Mouse (Mus musculus) telencephalon, adult 2 months (tissue): ENCODE results near the gene Ptprm.

Experiments
- DNase-seq: peaks from one replicate; pipeline ENCODE4 v3.0.0-alpha.2; 2011; ENCODE audit warnings: low read depth, low spot score

The Ptprm gene

DNA sequence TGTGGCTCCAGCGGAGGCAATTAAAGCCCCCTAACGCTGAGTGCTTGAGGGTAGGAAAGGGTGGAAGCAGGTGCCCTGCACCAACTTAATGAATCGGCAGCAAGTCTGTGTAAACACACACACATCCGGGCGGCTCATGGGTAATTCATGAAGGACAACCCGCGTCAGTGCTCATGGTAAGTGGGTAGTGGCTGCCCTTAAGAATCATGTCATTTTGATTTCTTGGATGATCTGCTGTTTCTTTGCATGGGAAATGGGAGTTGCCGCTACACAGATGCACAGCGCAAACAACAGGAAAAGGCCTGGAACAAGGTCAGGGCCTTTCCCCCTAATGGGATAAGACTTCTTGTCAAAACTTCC is 633.3 kb downstream of the Ptprm start:
- no peak for DNase-seq

DNA sequence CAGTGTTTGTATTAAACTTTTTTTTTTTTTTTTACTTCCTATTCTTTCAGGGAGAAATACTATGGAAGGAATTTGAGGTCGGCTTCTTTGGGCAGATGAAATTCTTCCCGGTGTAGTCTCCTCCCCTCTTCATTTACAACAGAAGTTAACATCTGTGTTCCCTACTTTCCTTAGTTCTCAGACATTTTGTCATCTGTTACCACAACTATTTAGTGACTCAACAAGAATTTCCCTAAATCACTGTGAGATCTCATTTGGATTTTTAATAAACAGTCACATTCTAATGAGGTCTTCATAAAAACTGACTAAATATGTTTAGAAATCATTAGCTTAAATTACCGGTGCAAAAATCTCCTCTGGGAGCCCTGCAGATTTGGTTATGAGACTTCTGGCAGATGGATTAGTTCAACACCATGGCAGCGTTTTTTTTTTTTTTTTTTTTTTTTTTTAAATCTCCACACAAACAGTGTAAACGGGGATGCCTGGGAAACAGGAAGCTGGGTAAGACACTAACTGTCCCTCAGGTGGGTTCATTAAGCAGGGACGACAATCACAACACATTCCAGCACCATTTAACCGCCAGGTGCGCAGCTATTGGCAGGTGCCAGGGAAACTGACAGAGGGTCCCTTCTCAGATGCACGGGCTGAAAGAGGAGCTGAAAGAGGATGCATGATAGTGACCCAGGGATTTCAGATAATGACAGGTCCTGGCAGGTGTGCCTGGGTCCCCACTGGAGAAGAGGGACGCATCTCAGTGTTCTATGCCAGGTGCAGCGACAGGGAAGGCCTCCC is 633.9 kb downstream of the Ptprm start:
- DNase-seq: no peak

DNA sequence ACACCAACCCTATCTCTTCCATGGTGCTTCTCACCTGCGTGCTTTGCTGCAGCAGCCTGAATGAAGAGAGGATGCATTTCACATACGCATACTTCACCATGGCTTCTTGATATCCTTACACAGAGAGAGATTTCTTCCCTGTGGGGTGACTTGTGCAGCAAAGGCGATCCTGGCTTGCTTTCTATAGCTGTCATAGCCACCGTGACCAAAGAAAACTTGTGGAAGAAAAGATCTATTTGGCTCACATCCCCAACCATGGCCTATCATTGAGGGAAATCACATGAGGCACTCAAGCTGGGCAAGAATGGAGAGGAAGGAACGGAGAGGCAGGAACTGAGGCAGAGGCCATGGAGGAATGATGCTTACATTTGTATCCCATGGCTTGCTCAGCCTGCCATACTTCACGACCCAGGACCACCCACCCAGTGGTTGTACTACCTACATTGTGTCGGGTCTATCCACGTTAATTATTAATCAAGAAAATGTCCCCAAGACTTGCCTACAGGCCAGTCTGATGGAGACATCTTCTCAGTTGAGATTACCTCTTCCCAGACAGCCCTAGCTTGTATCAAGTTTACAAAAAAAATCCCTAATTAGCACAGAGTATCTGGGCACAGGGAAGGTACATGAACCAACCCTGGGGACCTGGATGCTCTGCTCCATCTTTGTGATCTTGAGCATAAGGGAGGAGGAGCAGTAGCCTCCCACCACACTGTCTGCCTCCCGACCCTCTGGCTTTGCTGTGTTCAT is 641.6 kb downstream of the Ptprm start:
- no peak for DNase-seq

DNA sequence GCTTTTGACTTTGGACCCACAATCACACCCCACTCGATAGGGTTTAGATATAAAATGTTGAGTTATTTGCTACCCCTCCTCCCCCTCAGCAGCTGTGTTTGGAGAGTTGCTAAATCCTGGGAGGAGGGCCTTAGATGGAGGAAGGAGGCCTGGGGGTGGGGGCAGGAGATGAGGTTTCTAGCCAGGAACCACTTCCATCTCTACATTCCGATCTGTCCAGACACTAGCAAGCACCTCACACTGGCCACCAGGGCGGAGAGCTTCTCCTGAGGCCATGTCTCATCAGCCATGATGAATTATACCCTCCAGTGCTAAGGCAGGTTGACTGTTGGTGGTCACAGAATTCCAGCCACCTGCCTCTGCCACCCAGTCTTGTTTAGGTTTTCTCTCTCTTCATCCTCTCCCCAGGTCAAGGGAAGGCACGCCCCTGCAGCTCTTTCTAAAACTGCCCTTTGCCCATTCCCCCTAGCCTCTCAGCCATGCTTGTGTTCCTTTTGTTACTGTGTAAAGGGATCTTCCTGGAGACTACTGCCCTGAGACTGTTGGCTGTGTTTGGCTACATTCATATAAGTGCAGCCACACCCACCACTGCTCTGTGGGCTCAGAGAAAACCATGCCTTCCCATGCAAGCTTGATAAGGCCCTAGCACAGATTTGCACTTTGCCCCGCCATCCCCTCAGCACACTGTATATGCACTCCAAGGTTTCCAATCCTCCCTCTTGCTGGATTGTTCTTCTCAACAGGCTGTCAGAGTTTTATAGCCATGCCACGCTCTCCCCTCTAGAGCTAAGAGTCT is 642.8 kb downstream of the Ptprm start:
- DNase-seq: no peak

DNA sequence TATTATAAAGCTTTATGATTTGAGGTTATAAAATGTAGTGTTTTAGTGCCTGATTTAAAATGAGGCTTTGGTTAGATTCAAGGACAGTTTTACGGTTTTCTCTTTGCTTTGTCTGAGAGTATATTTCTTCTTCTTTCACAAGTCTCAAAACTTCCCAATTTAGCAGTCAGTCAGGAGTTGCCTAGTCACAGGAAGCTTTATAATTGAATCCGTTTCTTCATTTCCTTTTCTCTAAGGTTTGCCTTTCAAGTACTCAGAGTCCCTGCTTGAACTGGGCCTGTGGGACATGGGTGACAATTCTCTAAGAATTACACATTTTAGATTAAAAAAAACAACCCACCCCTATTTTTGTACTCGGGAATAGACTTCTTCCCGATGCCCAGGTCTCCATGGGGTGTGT is 643.7 kb downstream of the Ptprm start:
- no peak for DNase-seq

GRCm38 (mm10) chr17:66708748-66709147 is 645.5 kb downstream of the Ptprm start:
- no peak for DNase-seq

- no peak for DNase-seq
Observed at GRCm38 (mm10) chr17:66707684-66708083, 646.6 kb downstream of the Ptprm start.

DNA sequence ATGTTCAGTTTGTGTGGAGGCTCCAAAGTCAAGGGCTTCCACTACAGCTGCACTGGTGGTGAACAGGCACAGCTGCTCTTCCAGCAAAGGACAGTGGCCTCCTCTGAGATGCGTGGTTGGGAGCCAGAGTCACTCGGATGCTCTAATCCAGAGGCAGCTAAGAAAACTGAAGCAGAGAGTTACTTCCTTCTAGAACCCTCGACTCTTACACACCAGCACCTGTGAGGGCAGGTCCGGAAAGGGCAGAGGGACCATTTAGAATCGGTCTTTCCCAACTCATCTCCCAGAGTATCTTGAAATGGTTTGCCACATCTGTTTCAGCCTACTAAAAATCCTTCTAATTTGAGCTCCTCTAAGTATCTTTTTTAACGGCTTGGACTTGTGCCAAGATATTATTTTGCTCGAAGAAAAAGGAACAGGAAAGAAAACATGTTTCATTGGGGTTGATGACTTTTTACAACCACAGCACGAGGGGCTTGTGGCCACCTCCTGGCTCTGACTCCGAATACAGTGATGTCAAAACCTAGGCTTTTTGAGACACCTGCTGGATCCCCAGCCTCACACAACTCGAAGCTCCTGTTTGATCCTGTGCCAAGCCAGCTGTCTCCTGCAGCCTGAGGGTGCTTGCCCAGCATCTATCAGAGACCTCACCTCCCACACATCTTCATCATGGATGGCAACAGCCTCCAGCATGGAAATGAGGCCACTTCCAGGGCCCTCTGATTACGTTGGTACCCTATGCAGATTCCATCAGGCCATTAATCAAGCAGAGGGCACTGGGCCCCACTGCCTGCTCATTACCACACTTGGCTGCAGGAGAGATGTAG is 652.7 kb downstream of the Ptprm start:
- DNase-seq: no peak

DNA sequence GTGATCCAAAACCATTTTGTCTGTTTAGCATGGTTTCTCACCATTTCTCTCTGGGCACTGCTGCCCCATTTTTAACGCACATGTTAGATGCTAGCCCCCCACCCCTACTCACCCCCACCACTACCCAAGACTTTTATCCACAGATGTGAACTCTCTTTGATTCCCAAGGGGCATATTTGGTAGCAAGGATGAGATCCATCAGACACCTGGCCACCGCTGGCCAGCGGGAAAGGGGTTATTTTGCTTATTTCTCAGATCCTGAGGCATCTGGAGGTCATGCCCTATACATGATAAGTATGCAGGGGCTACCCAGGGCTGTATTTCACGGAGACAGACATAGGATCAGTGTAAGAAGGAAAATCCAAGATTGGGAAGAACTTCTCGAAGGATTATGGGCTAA is 654.4 kb downstream of the Ptprm start:
- no peak for DNase-seq

GRCm38 (mm10) chr17:66697650-66698049 is 656.6 kb downstream of the Ptprm start:
- DNase-seq: no peak

DNA sequence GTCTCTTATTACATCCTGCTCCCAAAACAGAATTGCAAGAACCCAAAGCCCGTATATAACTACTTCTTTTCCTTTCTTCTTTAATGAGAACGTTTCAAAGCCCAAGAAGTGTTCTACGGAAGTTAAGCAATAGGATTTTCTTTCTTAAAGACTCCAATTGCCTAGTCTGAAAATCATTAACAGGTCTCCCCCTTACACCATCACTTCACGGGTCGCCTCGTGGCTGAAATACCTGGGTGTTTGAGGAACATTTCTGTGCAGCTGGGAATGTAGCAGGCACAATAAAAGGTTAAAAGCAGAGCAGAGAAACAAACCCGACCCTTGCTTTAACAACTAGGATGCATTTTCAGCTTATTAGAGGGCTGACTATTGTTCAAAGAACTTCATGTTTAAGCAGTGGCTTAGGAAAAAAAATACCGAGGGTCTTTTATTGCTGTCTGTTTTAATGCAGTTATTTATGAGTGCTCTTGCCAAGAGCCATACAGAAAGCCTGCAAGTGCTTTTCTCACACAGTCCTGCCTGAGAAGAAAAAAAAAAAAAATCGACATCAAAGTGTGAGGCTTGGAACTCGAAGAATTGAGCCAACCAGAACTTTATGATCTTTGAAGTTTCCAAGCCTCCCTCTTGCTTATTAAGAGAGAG is 657.6 kb downstream of the Ptprm start:
- DNase-seq: no peak

DNA sequence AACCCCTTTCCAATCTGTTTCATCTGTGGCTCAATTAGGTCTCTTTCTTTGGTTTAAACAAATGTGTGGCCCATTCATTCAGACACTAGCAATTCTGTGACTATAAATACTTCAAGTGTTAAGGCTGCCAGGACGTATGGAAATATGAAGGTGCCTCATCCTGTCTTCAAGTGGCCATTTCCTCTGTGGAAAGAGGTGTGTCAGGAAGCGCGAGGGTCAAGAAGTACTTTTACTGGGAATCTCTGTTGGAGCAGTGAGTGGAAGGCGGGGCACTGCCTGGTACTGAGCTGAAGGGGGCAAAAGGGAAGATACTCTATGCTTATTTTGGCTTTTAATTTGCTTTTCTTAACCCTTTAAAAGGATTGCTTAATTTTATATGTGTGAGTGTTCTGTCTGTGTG is 659.9 kb downstream of the Ptprm start:
- DNase-seq: no peak

DNA sequence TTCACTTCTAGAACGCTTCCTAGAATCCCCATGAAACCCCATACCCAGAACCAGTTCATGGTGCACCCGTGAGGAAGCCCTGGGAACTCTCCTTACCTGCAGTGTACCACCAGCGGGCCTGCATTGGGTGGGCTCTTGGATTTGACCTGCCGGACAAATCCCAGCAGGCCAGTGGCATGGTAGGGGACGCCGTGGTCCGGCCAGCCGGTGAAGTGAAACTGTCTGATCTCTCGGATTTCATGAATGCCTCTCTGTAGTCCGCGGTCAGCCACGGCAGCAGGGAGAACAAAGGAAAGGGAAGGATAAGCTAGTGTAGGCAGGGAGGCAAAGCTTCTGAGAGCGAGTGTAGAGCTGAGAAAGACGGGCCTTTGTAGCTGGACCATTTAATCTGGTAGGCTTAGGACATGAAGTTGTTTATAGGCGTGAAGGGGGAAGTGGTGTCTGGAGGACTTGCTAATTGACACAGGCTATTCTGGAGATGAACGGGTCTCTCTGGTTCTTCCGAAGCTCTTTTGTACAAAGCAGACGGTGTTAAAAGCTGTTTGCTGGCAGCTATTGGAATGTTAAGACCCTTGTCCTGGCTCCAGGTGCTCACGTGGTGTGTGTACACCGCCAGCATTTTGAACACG is 660.5 kb downstream of the Ptprm start:
- no peak for DNase-seq

- no peak for DNase-seq
Observed at GRCm38 (mm10) chr17:66692941-66693675, 661.1 kb downstream of the Ptprm start.

- DNase-seq: peak; percentile 36
Observed at GRCm38 (mm10) chr17:66688179-66688578, 666.1 kb downstream of the Ptprm start.

DNA sequence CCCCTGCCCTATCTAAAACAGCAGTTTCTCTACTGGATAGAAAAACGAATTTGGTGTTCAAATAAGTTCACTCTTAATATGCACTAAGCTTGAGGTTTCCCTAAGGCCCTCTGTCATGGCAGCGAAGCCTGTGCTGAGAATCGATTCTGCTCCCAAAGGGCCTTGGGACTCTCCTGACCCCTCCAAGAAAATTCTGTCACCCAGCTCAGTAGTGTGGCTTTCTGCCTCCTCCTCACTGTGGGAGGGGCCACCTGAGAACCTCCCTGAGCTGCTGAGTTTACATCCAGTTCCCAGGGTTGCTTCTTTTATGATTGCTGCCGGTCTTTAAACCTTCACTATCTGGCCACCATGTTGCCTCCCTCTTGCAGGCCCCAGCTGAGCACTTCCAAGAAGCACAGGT is 666.7 kb downstream of the Ptprm start:
- no peak for DNase-seq

DNA sequence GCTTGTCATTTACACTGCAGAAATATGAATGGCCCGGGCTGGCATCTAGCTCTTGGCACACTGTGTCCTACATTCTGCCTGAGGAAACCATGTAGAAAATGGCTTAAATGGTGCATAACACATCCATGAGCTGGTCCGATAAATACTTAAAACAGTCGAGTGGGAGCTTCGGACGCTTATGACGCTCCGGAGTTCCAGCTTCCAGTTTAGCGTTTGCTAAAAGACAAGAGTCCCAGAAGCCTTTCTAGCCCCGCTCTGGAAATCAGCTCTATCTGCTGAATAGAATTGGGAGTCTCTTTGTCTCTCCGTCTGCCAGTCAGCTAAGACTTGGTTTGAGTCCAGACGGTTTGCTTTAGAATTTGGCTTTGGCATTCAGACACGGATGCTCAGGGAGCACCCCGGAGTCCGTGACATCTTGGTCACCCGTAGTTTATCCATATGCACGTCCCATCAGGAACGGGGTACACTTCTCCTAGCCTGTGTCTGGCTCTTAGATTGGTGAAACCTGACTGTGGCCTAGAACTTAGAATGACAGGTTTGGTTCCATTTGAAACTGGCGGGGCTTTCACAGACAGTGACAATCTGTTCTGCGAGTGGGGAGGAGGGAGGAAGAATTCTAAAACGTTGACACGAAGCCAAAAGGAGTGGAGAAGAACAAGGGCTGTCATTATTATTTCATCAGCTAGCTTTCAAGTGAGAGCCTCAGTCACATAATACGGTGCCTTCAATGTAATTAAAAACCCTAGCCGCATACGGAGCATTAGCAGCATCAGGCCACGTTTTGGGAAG is 667.4 kb downstream of the Ptprm start:
- DNase-seq: no peak

DNA sequence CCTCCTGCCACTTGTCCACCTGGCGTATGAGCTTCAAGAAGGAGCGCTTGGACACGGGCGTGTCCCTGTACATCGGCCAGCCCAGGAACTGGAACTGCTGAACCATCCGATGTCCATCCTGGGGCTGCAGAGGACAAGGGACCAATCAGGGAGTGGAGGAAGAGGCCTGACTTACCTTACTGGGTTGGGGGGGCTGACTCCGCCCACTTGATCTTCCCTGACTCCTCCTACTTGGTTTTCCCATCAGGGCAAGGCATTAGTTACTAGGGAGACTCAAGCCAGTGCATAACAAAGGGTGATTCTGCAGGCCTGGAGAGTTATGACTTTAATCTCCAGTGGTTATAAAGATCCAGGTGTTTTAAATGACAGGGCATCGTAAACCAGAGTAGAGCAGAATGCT is 670.8 kb downstream of the Ptprm start:
- DNase-seq: no peak

GRCm38 (mm10) chr17:66680662-66681061 is 673.6 kb downstream of the Ptprm start:
- no peak for DNase-seq
